Mouse (Mus musculus): Measurements from ENCODE around the gene B3gnt2. TPM values are rescaled to one million over a fixed set of nuclear protein-coding genes. Genes with fewer than 3 reads are reported as not detected.

B3gnt2 gene
- total RNA-seq (2021), result 10 to 100 TPM in 1 of 2 experiments, 1 to 10 TPM in 1; 7.9 to 14.4 TPM
- long read RNA-seq, experiment 1, transcript B3gnt2-202 (2 exons, 3,057 nt), result major isoform, 53 of 56 reads
- long read RNA-seq, experiment 1, partial matches to known transcripts, result 0 of 56 reads
- long read RNA-seq, experiment 1, other reads (novel, unspliced or antisense), result 1 of 56 reads
- long read RNA-seq, experiment 2, transcript B3gnt2-202 (2 exons, 3,057 nt), result major isoform, 50 of 55 reads
- long read RNA-seq, experiment 2, partial matches to known transcripts, result 1 of 55 reads
- long read RNA-seq, experiment 2, other reads (novel, unspliced or antisense), result 0 of 55 reads

DNA sequence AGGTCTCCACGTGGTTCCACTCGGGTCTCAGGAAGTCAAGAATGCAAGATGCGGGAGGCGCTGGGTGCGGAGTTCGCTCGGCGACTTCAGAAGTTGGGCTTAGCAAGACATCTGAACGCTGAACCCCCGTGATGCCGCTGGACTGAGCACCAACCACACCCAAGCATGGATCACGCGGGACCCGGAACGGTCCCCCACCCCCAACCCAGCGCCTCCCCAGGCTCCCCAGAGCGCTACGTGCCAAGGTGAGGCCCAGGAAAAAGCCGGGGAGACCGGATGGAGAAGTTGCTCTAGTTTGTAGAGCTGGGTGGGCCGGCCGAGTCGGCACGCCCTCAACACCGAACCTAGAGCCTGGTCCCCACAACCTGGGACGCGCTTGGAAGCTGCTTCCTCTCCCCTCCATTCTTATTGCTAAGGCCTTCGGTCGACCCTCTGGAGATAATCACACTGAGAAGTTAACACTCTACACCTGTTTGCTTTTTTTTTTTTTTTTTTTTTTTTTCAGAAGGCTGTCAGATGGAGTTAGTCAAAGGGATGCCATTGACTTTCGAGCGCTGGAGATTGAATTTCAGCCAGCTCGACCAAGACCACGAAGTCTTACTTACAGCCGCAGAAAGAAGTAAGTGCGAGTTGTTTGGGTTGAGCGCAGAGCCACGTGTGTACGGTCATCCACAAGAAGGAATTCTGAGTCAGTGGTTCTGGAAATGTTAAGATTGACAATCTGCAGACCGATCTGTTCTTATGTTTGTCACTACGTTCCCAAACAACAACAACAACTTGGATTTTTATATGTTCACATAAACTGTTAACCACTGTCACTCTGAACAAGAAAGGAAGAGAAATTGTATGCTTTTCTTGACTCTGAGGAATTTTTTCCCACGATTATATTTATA is at the start of gene B3gnt2:
Gene B3gnt2, minus strand, starts transcription at position 627 of the 893 bp plus-strand sequence.
- intact Hi-C loops (cut with DNase I), result no loop called here
- no peak for DNase-seq (ENCODE audit: low spot score in 2 of 2)

DNA sequence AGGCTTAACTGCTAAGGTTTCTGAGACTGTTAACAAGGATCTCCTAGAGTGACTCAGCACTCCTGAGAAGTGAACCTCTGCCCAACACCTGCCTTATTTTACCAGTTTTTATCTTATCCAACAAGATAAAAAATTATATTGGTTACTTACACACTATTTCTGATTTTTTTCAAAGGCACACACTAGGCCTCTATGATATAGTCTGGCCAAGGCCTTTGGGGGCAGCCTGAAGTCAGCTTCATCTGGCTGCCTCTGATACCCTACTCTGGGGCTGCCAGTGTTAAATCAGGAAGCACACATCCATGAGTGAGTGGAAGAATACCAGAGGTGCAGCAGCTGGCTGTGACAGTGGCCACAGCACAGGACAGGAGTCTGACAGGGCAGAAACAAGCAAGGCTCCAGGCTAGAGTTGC is 45.7 kb upstream of the B3gnt2 start:
- no peak for DNase-seq (ENCODE audit: low spot score in 2 of 2)
- intact Hi-C loops (cut with DNase I), result no loop called here

DNA sequence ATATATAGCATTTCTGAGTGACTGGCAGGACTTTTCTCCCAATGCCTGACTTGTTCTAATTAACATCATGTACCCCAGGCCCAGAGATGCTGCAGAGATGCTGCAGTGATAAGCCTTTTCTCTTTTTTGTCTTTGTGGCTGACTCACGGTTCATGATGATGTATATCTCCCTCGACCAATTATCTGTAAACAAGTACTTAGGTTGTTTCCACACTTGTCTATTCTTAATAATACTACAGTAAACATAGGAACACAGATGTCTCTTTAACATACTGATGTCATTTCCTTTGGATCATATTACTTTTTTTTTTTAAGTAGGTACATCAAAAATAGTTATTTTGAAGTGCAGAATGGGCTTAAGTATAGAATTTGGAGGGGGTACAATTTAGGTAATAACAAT is 42.2 kb upstream of the B3gnt2 start:
- intact Hi-C loops (cut with DNase I), result no loop called here
- no peak for DNase-seq (ENCODE audit: low spot score in 2 of 2)

DNA sequence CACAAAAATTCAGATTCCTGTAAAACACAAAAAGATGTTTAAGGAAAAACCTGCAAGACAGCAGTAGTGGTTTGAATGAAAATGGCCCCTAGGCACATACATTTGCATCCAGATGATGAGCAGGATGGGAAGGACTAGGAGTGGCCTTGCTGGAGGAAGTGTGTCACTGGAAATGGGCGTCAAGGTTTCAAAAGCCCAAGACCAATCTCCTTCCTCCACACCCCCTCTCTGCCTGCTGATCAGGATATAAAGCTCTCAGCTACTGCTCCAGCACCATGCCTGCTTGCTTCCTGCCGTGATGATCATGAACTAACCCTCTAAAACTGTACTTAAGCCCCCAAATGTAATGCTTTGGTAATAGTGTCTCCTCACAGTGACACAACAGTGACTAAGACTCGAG is 39.3 kb upstream of the B3gnt2 start:
- intact Hi-C loops (cut with DNase I), result no loop called here
- DNase-seq (ENCODE audit: low spot score in 2 of 2), result no peak

DNA sequence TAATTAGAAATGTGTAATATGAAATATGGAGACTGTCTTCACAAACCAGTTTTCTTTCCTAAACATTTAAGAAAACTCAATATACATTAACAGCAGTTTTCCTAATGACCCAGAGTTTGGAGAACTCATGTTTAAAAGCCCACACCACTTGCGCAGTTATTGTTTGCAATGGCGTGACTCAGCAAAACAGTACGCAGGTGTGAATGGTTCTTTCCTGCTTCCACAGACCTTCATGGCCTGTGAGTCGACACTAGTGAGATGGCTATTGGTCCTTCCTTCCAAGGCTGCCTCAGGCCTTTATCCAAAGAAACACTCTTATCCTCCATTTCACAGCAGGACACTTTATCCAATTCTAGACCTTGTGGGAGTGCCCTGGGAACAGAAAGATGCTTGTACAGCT is 36.9 kb upstream of the B3gnt2 start:
- intact Hi-C loops (cut with DNase I), result no loop called here
- no peak for DNase-seq (ENCODE audit: low spot score in 2 of 2)

DNA sequence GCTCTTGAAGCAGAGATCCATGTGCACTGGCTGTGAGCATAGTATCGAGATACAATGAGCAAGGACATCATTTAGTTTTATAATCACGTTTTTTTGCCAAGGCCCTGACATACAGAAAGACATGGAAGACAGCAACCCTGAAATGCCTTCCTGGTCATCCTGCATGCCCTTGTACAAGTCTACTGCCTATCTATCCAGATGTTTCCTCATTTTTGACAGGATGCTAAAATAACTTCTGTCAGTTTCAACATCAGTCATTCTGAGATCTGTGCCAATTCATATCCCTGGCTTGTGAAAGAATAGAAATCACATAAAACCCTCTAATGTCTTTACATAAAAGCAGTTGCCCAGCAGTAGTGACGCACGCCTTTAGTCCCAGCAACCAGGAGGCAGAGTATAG is 36.4 kb upstream of the B3gnt2 start:
- intact Hi-C loops (cut with DNase I), result no loop called here
- no peak for DNase-seq (ENCODE audit: low spot score in 2 of 2)

DNA sequence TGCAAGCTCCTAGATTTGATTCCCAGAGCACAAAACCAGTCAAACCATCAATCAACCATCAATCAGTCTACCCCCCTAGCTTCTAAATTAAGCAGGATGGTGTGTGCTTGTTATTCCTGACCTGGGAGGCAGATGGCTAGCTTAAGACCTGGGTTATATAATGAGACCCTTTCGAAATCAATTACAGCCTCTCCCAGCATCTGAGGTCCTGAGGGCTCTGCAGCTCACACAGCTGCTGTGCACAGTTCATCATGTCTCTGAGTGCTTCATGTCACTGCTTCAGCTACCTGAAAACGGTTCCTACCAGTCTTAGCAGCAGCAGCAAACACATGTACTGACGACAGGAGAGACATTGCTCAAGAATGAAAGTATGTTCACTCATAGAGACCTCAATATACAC is 32.3 kb upstream of the B3gnt2 start:
- intact Hi-C loops (cut with DNase I), result no loop called here
- no peak for DNase-seq (ENCODE audit: low spot score in 2 of 2)

DNA sequence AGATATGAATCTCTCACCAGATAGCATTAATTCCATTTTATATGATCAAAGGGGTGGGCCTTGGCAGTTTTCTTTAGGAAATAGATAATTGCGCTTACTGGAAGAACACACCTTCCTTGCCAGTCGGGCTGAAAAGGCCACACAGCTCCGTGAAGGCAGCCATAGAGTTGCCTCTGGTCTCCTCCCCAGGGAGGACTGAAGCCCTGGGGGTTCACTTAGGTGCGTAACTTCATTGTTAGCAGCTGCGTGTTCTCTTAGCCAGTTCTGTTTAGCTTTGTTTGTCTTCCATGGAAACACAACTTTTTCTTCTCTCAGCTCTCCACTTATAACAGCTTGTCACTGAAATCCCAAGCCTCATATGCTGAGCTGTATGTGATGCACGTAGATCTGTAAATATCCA is 31.7 kb upstream of the B3gnt2 start:
- intact Hi-C loops (cut with DNase I), result no loop called here
- no peak for DNase-seq (ENCODE audit: low spot score in 2 of 2)

DNA sequence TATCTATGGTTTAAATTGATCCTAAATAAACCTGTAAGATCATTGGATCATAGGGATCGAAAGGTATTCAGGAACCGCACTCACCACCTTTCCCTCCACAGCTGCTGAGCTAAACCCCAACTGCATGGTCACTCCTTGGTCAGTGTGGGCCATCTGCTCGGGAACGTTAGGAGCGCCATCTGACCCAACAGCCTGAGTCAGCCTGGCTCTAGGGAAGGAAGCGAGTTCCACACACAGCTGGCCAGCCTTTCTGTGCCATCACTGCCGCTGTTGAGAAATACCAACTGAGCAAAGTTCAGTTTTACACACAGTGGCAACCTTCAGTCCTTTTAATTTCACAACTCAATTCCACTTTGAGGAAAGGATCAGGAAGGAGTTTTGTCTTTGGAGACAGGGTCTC is 31.1 kb upstream of the B3gnt2 start:
- intact Hi-C loops (cut with DNase I), result no loop called here
- DNase-seq (ENCODE audit: low spot score in 2 of 2), result no peak

DNA sequence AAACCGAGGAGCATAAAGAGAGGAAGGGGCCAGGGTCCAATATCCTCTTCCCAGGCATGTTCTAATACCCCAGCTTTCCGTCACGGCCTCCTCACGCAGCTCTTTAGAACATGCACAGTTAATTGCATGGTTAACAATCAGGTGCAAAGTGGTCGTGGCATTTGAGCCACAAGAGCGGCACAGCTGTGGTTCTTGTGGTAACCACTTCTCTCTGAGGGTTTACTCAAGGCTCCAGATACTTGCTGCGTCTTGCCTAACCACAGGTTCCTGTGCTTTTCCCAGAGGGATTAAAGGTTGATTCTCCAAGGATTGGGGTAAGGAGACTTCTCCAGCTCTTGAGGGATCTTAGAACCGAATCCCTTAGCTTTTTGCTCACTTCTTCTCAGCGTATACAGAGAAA is 30.5 kb upstream of the B3gnt2 start:
- DNase-seq (ENCODE audit: low spot score in 2 of 2), result no peak
- intact Hi-C loops (cut with DNase I), result no loop called here

DNA sequence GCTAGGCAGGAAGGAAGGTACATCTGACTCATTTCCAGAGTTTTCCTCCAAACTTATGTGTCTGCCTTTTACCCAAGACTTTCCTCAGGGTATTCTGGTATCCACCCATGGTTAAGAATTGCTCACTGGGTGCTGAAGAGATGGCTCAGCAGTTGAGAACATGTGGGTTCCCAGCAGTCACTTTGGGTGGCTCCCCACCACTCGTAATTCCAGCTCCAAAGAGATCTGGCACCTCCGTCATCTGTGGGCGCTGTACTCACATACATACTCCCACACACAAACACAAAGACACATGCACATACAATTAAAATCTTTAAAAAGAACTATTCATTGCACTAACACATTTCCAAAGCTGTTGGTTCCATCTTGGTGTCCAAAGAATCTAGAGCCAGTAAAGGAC is 28.5 kb upstream of the B3gnt2 start:
- intact Hi-C loops (cut with DNase I), result no loop called here
- peak; percentile 23 to 73 for DNase-seq (ENCODE audit: low spot score in 2 of 2)

DNA sequence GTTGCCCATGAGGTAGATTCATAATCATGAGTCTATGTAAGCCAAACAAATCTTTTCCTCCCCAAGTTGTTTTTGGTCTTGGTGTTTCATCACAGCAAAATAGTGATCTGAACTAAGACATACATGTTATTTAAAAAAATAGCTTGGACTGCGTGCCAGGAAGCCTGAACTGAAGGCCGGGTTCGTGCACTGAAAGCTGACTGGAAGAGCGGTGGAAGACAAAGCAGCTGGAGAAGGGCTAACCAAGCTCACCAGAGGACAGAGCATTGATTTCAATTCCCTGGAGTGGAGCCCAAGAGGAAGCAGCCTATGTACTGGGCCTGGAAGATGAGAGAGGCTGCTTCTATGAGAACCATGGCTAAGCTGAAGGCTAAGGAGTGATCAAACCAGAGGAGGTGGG is 26.2 kb upstream of the B3gnt2 start:
- no peak for DNase-seq (ENCODE audit: low spot score in 2 of 2)
- intact Hi-C loops (cut with DNase I), result no loop called here

DNA sequence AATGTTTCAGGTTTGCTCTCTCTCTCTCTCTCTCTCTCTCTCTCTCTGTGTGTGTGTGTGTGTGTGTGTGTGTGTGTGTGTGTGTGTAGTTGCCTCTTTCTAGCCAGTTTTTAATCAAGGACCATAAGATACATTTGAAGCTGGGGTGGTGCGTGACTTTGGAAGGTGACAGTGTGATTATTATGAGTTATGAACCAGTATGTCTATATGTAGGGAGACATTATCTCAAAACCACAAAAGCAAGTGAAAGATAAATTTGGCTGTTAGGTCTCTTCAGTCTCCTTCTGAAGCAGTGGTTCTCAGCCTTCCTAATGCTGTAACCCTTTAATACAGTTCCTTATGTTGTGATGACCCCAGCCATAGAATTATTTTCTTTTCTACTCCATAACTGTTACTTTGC is 24.6 kb upstream of the B3gnt2 start:
- DNase-seq (ENCODE audit: low spot score in 2 of 2), result no peak
- intact Hi-C loops (cut with DNase I), result no loop called here

DNA sequence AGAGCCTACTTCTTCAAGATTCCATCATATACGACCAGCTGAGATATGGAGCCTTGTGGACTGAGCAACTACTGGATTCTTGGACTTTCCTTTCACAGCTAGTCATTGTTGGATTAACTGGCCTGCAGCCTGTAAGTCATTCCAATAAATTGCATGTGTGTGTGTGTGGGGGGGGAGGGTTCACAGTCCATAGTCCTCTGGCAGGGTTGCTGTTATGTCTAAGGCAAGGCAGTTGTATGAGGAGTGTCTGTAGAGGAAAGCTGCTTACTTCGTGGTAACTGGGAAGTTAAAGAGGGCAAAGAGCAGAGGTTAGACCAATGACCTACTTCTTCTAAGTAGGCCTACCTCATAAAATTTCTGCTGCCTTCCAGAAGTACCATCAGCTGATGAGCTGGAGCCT is 22.9 kb upstream of the B3gnt2 start:
- DNase-seq (ENCODE audit: low spot score in 2 of 2), result no peak
- intact Hi-C loops (cut with DNase I), result no loop called here

DNA sequence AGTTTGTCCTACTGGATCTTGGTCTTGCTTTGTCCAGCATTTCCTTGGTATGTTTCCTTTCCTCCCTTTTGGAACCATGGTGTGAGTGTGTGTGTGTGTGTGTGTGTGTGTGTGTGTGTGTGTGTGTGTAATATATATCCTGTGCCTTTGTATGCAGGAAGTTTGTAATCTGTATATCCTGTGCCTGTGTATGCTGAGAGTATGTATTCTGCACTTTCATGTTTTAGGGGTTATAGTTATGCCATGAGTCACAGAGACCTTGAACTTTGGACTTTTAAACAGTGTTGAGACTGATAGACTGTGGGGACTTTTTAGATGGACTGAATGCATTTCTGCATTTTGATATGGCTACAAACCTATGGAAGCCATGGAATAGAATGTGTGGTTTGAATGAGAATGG is 22.2 kb upstream of the B3gnt2 start:
- intact Hi-C loops (cut with DNase I), result no loop called here
- DNase-seq (ENCODE audit: low spot score in 2 of 2), result no peak

DNA sequence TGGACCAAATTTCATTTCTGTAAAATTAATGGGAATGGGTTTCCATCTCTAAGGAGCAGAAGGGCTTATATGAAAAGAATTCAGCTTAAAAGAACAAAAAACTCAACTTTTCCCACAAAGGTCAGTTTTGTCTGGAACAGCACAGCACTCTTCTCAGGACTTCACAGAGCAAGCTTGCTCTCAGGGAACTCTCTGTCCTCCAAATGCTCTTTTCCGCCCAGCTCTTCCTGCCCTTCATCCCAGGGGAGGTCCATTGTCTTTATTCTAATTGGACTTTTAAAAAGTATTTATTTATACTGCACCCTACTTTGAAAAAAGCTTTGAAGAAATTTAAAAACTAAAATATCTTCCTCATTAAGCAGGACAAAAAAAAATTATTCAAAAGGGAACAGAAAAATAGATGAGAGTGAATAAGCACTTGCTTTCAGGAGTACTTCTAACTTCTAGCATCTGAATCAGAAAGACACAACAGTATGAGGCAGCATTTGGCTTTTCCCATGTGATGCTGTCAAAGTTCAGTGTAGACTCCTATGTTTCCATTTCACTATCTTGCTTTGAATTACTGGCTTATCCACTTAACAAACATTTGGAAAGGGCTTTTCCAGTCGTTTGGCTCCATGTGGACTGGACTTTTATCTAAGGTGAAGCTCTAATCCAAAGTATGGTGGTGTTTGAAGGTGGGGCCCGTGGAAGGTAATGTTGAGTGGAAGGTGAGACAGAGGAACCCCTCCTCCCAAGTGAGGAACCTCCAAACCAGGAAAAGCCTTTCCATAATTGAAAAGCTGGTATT is 19.8 kb upstream of the B3gnt2 start:
- no peak for DNase-seq (ENCODE audit: low spot score in 2 of 2)
- intact Hi-C loops (cut with DNase I), result no loop called here

DNA sequence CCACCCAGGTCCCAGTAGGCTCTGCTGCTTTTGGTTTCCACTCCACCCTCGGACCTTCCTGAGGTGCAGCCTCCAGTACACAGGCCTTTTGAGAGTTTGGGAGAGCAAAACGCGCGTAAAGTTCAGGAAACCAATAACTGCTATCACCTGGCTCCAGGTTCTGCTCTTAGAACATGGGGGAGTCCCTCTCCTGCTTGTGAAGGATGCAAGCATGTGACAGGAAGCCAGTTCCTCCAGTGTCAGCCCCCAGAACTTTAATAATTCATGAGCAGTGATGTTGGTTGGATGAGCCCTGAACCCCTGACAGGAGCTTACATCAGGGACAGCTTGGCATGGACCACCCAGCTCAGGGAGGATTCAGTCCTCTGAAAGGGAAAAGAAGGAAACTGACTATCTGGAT is 18.9 kb upstream of the B3gnt2 start:
- intact Hi-C loops (cut with DNase I), result no loop called here
- DNase-seq (ENCODE audit: low spot score in 2 of 2), result no peak

DNA sequence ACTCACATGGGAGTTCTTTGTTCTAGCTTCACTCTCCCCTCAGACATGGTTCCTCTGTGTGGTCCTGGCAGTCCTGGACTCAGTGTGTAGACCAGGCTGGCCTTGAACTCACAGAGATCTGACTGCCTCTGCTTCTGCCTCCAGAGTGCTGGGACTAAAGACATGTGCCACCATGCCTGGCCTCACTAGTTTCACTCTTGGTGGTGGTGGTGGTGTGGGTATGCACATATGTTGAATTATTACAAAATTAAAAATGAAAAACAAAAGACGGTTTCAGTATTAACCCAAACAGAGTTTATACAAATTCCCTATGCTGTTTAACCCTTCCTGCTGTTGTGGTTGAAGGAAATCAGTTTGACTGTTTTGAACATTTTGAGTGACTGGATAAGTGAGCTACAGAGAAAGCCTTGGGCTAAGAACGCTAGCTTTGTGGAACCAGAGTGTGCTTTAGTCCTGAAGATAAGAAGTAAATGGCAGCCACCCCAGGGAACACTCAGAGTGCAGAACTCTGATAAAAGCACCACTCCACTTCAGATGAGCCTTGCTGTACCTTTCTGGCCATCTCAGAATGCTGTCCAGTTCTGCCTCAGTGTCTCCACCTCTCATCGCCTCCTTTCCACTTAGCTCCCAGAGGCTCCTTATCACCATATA is 16.0 kb upstream of the B3gnt2 start:
- intact Hi-C loops (cut with DNase I), result no loop called here
- no peak for DNase-seq (ENCODE audit: low spot score in 2 of 2)

DNA sequence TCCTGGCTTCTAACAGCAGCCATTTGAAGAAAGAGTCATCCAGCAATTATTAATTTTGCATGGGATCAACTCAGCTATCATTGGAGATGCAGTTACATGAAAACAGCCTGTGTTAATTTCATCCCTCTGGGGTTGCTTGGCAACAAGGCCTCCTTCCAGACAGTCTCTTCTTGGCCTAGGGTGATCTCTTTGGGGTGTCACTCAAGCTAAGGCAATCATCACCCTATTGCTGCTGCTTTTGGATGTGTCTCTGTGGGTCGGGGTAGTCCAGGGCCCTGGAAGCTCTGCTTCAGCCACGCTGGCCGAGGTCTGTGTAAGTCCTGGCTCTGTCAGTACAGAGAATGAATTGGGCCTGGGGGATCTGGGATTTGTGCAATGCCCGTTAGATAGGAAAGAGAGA is 14.5 kb upstream of the B3gnt2 start:
- DNase-seq (ENCODE audit: low spot score in 2 of 2), result no peak
- intact Hi-C loops (cut with DNase I), result no loop called here

DNA sequence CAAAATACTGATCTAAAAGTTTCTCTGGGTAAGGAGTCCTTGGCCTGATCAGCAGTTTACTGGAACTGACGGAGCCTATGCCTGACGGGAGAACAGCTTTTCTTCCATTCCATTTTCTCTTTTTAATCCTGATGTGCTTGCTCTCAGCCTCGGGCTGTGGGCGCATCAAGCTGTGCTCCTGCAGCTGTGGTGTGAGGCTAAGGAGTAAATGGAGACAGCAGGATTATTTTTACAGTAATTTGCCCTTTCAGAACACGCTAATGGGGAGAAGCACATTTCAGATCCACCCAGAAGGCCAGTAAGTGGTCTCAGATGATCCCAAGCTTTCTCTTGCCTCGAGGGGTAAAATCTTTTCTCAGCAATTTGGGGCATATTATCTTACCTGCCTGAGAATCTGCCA is 14.0 kb upstream of the B3gnt2 start:
- DNase-seq (ENCODE audit: low spot score in 2 of 2), result no peak
- intact Hi-C loops (cut with DNase I), result no loop called here

All from left cerebral cortex, postnatal 14 days (tissue).